Mouse (Mus musculus) cerebellum, adult 2 months (tissue): Measurements from ENCODE around the gene Gdpd2.

Experiments used
- CTCF ChIP-seq: fragments of 200-500 bp; IDR thresholded peaks from 2 replicates; pipeline ENCODE4 v1.5.1; 2011; ENCODE audit warnings: low read depth, mild to moderate bottlenecking, control low read depth, low read length, moderate library complexity, borderline replicate concordance; ENCODE audit not compliant: insufficient read depth
- POLR2A ChIP-seq: fragments of 200-500 bp; IDR thresholded peaks from 2 replicates; pipeline ENCODE4 v1.6.1; 2011; ENCODE audit warnings: low read length, control low read depth, borderline replicate concordance; ENCODE audit not compliant: insufficient read depth

DNA sequence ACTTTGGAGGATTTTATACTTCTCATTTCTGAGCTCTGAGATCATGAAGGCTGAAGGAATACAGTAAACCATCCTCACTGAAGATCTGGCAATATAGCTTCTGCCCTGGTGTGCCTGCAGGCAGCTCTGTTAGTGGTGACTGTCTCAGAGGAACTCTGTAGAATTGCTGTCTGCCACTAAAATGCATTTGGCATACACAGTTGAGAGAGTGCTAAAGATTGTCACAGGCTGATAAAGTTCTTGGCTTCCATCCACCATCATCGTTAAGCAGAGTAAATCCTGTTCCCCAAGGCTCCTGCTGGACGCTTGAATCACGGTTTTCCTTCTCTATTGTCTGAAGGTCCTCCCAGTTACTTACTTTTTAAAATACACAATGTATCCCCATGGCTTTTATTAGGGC lies 43.1 kb upstream of the Gdpd2 start:
- no peak for TF ChIP-seq CTCF
- no peak for TF ChIP-seq POLR2A
